Mouse (Mus musculus) liver, embryonic 16.5 days (tissue): ENCODE data around the gene Fnd3c2. TPM values are rescaled to one million over a fixed set of nuclear protein-coding genes. Genes with fewer than 3 reads are reported as not detected.
A peak's percentile ranks its signal among the peaks of the same experiment; 100 is the strongest.
"Not testable (repeated sequence)": the region's sequence is repeated elsewhere in the genome, so short reads cannot be mapped to it uniquely, and the experiment has no call there.

Experiments
- ATAC-seq: fragments of 200-750 bp; cut with Nextera tagmentation; 2 replicates; pipeline ENCODE4 v1.8.0; 2017; ENCODE audit warnings: low read depth, mild to moderate bottlenecking, moderate number of reproducible peaks, moderate library complexity
- H3K27ac ChIP-seq: fragments of 300-500 bp; sonication (generic); 2 replicates; pipeline ENCODE4 v1.5.1; 2014; ENCODE audit warnings: mild to moderate bottlenecking, low read length
- H3K27me3 ChIP-seq: fragments of 300-500 bp; sonication (generic); 2 replicates; pipeline ENCODE4 v1.6.1; 2014; ENCODE audit warnings: low read depth, low read length, mixed read lengths; ENCODE audit not compliant: control insufficient read depth, insufficient read depth
- H3K36me3 ChIP-seq: fragments of 300-500 bp; sonication (generic); 2 replicates; pipeline ENCODE4 v1.6.1; 2014; ENCODE audit warnings: mild to moderate bottlenecking; ENCODE audit not compliant: control insufficient read depth, insufficient read depth
- H3K4me1 ChIP-seq: fragments of 300-500 bp; sonication (generic); 2 replicates; pipeline ENCODE4 v1.6.1; 2014; ENCODE audit warnings: low read depth, low read length, mixed read lengths; ENCODE audit not compliant: control insufficient read depth
- H3K4me2 ChIP-seq: fragments of 300-500 bp; sonication (generic); 2 replicates; pipeline ENCODE4 v1.6.1; 2014; ENCODE audit warnings: low read depth, low read length, mixed read lengths
- H3K4me3 ChIP-seq: fragments of 300-500 bp; sonication (generic); 2 replicates; pipeline ENCODE4 v1.5.1; 2014; ENCODE audit warnings: low read depth, mild to moderate bottlenecking, low read length
- H3K9ac ChIP-seq: fragments of 300-500 bp; sonication (generic); 2 replicates; pipeline ENCODE4 v1.6.1; 2014; ENCODE audit warnings: low read depth, low read length
- H3K9me3 ChIP-seq: fragments of 300-500 bp; sonication (generic); replicated peaks from 2 replicates; pipeline ENCODE4 v1.6.1; 2016; ENCODE audit warnings: low read length; ENCODE audit not compliant: control insufficient read depth
- WGBS: fragments of 180-500 bp; shearing (Covaris S2); extraction: QIAGEN DNeasy Blood & Tissue Kit; methylation state at CpG from one replicate; pipeline ENCODE4 v1.1.7; 2014; ENCODE audit not compliant: insufficient replicate concordance; 5-methylcytosine and 5-hydroxymethylcytosine counted together
- polyA plus RNA-seq: library from polyadenylated mRNA; unstranded; fragments of >200 nt; fragmentation: Nextera tagmentation; extraction: Ambion mirVana; gene quantifications from 2 replicates; pipeline ENCODE4 v1.2.1, GENCODE M21; 2015

The Fnd3c2 gene
- polyA plus RNA-seq, result not detected in 2 replicates

GRCm38 (mm10) chrX:106255276-106255675, at the start of gene Fnd3c2:
Gene Fnd3c2 (minus strand): TSS chrX:106255376.
- H3K4me2 ChIP-seq, result no peak within 1 kb of the TSS
- H3K9me3 ChIP-seq, result no peaks in the 10 kb centered on the region
- no peak within 1 kb of the TSS for H3K9ac ChIP-seq
- no peak within 1 kb of the TSS for H3K27ac ChIP-seq
- no peaks in the 10 kb centered on the region for H3K27me3 ChIP-seq
- H3K36me3 ChIP-seq, result no peaks in the 10 kb centered on the region
- WGBS, result 54% methylated on average over 4 of the region's 4 CpGs
- ATAC-seq, result no peak
- no peaks in the 10 kb centered on the region for H3K4me1 ChIP-seq
- H3K4me3 ChIP-seq, result no peak within 1 kb of the TSS

- WGBS, result 72% methylated on average over 2 of the region's 2 CpGs
- H3K9me3 ChIP-seq, result no peaks in the 10 kb centered on the region
- H3K4me2 ChIP-seq, result no peak overlapping the region
- no peak overlapping the region for H3K9ac ChIP-seq
- H3K27me3 ChIP-seq, result no peaks in the 10 kb centered on the region
- ATAC-seq, result no peak
- H3K36me3 ChIP-seq, result no peaks in the 10 kb centered on the region
- H3K4me3 ChIP-seq, result no peak overlapping the region
- no peaks in the 10 kb centered on the region for H3K4me1 ChIP-seq
- no peak overlapping the region for H3K27ac ChIP-seq
Measured at GRCm38 (mm10) chrX:106284441-106284840, 29.3 kb upstream of the Fnd3c2 start.

- Histone ChIP-seq H3K4me1 (no peaks in the 10 kb centered on the region), H3K9me3 (no peaks in the 10 kb centered on the region), H3K4me3 (no peak within 1 kb of the TSS; the same call in 1 of the 2 replicates), H3K27ac (no peak within 1 kb of the TSS), H3K36me3 (no peaks in the 10 kb centered on the region), H3K27me3 (no peaks in the 10 kb centered on the region), H3K9ac (no peak within 1 kb of the TSS), H3K4me2 (peak within 1 kb of the TSS; percentile 71)
- ATAC-seq, result no peak
- WGBS, result 82% methylated on average over 25 of the region's 25 CpGs
Measured at GRCm38 (mm10) chrX:106221058-106221457, 34.1 kb downstream of the Fnd3c2 start, which contains the start of gene Taf9b. Gene Taf9b (minus strand): TSS chrX:106221158.

GRCm38 (mm10) chrX:106219171-106220032, 35.8 kb downstream of the Fnd3c2 start:
- Histone ChIP-seq H3K9me3 (no peaks in the 10 kb centered on the region), H3K4me2 (peak overlapping the region; percentile 71), H3K36me3 (no peaks in the 10 kb centered on the region), H3K9ac (peak overlapping the region; percentile 76), H3K4me1 (no peaks in the 10 kb centered on the region), H3K27ac (no peak overlapping the region), H3K27me3 (no peaks in the 10 kb centered on the region), H3K4me3 (peak overlapping the region; percentile 74)
- peak; percentile 92 for ATAC-seq
- 20% methylated on average over 52 of the region's 60 CpGs for WGBS

GRCm38 (mm10) chrX:106209100-106209499, 46.1 kb downstream of the Fnd3c2 start:
- no peak overlapping the region for H3K9ac ChIP-seq
- H3K9me3 ChIP-seq, result no peaks in the 10 kb centered on the region
- no peak for ATAC-seq
- no peaks in the 10 kb centered on the region for H3K27me3 ChIP-seq
- no peaks in the 10 kb centered on the region for H3K4me1 ChIP-seq
- no peaks in the 10 kb centered on the region for H3K36me3 ChIP-seq
- WGBS, result 66% methylated on average over 2 of the region's 2 CpGs
- no peak overlapping the region for H3K4me2 ChIP-seq
- no peak overlapping the region for H3K4me3 ChIP-seq
- H3K27ac ChIP-seq, result no peak overlapping the region

GRCm38 (mm10) chrX:106198904-106199303, 56.3 kb downstream of the Fnd3c2 start:
- H3K27me3 ChIP-seq, result no peaks in the 10 kb centered on the region
- no peak overlapping the region for H3K27ac ChIP-seq
- H3K9ac ChIP-seq, result no peak overlapping the region
- H3K36me3 ChIP-seq, result peaks cover 4% of the 10 kb centered on the region
- H3K4me2 ChIP-seq, result no peak overlapping the region
- H3K4me3 ChIP-seq, result no peak overlapping the region
- no peak for ATAC-seq
- H3K4me1 ChIP-seq, result no peaks in the 10 kb centered on the region
- 68% methylated on average over 5 of the region's 5 CpGs for WGBS
- H3K9me3 ChIP-seq, result no peaks in the 10 kb centered on the region

- Histone ChIP-seq H3K27me3 (no peaks in the 10 kb centered on the region), H3K36me3 (peaks cover 4% of the 10 kb centered on the region)
- 46% methylated on average over 5 of the region's 5 CpGs for WGBS
Measured at GRCm38 (mm10) chrX:106197308-106197707, 57.9 kb downstream of the Fnd3c2 start.

GRCm38 (mm10) chrX:106194361-106194760, 60.8 kb downstream of the Fnd3c2 start:
- ATAC-seq, H3K4me2 ChIP-seq, H3K27ac ChIP-seq, H3K27me3 ChIP-seq, H3K4me3 ChIP-seq, H3K4me1 ChIP-seq, H3K36me3 ChIP-seq, H3K9me3 ChIP-seq, H3K9ac ChIP-seq: not testable (repeated sequence)
- 52% methylated on average over 4 of the region's 6 CpGs for WGBS

More at GRCm38 (mm10) chrX:106197308-106197707, 57.9 kb downstream of the Fnd3c2 start:
- ATAC-seq, result no peak
- H3K4me1 ChIP-seq, result no peaks in the 10 kb centered on the region
- no peak overlapping the region for H3K27ac ChIP-seq
- no peak overlapping the region for H3K4me2 ChIP-seq
- H3K4me3 ChIP-seq, result no peak overlapping the region
- H3K9ac ChIP-seq, result no peak overlapping the region
- no peaks in the 10 kb centered on the region for H3K9me3 ChIP-seq

- peak overlapping the region; percentile 11; the same call in 1 of the 2 replicates for H3K4me3 ChIP-seq
- peak overlapping the region; percentile 63 for H3K4me2 ChIP-seq
- H3K36me3 ChIP-seq, result no peaks in the 10 kb centered on the region
- no peak for ATAC-seq
- WGBS, result 40% methylated on average over 4 of the region's 4 CpGs
- H3K4me1 ChIP-seq, result peaks cover 6% of the 10 kb centered on the region
- H3K27ac ChIP-seq, result no peak overlapping the region
- no peaks in the 10 kb centered on the region for H3K27me3 ChIP-seq
- H3K9me3 ChIP-seq, result no peaks in the 10 kb centered on the region
- H3K9ac ChIP-seq, result no peak overlapping the region
Measured at GRCm38 (mm10) chrX:106190091-106190490, 65.1 kb downstream of the Fnd3c2 start.
